Mouse (Mus musculus) liver, adult 2 months (tissue): Measurements from ENCODE around the gene Gbp3.

Experiments used
- CTCF ChIP-seq: fragments of 200-500 bp; IDR thresholded peaks from 2 replicates; pipeline ENCODE4 v1.5.1; 2011; ENCODE audit warnings: low read depth, low read length, control low read depth
- POLR2A ChIP-seq: fragments of 200-500 bp; IDR thresholded peaks from 2 replicates; pipeline ENCODE4 v1.6.1; 2011; ENCODE audit warnings: low read length, control low read depth; ENCODE audit not compliant: insufficient read depth; ENCODE audit errors: extremely low read depth

GRCm38 (mm10) chr3:142561045-142561646, 1.3 kb downstream of the Gbp3 start:
- TF ChIP-seq CTCF (no peak), POLR2A (no peak)
